Mouse (Mus musculus): ENCODE measurements around the gene Larp1b.
A peak's percentile ranks its signal among the peaks of the same experiment; 100 is the strongest.

Gene Larp1b

DNA sequence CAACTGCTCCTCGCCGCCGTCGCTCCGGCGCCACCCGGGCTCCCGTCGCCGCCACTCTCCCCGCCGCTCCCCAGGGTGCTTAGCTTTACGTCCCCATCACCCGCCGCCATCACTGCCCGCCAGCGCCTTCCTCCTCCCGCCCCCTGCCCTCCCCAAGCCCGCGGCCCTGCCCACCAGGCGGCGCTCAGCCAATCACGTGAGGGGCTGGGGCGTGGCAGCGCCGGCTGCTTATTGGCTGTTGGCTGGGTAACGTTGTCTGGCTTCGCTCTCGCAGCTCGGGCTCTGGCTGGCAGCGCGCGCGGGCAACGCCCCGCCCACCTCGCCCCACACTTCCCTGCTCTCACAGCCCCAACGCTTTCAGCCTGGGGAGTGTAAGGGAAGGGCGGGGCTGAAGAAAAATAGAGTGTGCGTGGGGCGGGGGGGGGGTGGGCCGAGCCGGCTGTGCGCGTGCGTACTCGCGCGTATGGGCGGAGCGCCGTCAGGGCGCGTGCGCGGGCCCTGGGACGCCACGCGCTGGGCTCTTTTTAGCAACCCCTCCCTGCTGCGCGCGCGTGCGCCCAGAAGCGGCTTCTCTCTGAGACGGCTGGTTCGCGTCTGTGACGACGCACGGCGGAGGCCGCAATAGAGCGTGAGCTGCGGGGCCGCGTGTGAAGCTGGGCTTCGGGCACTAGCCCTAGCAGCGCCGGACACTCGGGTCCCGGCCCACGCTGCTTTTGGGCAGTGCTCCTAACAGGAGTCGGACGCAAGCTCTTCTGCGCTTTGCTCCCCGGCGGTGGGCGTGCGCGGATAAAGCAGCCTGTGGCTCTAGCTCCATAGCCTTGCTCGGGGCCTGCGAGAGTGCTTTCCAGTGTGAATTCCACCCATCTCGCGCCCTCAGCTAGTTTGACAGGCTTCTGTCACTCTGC lies 133.5 kb downstream of the Larp1b start, which contains the start of gene Pgrmc2:
Pgrmc2 (minus strand) TSS at position 162 of the 905 bp plus-strand sequence.
- DNase-seq (ENCODE audit: low spot score), result peak; percentile 96

DNA sequence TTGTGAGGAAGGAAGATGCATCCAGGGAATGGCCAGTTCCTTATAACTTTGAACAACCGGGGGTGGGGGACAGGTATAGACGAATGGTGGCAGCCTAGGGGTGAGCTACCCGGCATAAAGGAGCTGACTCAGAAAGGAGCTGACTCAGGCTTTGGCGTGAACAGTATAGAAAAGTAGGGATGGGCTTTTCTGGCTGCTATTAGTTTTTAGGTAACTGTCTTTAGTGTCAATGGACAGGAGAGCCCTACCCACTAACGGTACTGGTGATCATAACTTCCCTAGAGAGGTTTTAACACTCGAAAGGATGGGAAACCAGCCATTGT lies 134.1 kb downstream of the Larp1b start:
- DNase-seq (ENCODE audit: low spot score), result no peak

DNA sequence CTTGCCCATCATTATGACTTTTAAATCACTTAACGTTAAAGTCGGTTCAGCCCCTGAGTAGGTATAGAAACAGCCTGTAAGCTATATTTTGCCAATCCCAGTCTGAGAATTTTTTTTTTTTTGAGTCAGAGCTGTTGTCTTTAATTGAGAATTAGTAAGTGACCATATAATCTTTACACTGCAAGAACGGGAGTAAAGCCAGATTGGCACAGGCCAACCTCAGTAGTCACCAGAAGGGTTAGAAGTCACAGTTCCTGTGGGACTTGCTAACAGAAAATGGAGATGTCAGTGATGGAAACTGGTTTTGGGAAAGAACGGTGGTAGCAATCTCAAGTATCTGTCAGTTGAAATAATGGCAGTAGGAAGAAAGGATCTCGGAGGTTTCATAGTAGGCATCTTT lies 134.8 kb downstream of the Larp1b start:
- no peak for DNase-seq (ENCODE audit: low spot score)

DNA sequence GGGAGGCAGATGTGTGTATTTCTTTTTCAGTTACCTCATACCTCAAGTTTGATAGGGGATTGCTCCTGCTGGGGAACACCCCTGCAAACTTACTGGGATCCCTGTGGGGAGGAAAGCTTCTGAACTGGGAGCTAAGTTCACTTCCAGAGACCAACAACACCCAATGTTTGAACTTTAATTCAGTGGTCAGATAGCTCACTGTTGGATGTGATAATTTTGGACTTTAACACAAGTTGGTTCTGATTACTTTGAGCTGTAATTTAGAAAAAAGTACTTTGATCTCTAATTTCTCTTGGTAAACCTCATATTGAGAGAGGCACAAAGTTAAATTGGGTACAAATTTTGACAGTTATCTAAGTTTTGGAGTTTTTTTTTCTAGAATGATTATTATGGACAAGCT lies 137.4 kb downstream of the Larp1b start:
- DNase-seq (ENCODE audit: low spot score), result no peak
